1 mouse cellular context compared by ENCODE assay signal in the genomic region with DNA sequence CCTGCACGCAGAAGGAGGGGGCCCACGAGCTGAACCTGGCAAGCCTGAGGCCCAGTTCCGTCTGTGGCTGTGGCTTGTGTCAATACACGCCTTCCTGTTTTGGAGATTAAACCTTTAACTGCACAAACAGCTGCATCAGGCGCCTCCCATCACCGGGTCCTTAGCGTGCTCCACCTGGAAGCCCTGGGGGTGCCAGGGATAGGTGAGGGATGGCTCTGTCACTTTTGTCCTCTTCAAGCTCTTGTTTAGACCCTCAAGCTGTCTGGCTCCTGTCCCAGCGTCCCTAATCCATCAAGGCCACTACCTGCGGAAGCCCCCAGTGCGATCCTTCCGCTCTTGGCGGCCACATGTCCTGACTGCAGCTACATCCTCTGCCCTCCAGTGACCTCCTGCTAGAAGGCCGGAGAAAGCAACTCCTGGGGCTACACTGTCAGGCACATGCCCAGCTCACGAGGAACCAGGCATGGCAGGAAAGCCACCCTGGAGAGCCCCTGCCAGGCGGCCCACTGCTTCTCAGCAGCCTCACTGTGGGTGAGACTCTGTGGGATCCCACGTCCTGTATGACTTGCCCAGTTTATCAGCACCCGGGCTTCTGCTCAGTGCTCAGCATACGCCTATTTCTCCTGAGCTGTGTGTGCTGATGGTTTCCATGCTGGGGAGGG.
A peak's percentile ranks its signal among the peaks of the same experiment; 100 is the strongest.
TF ChIP-seq lines count a peak whose summit lies in the region.

No protein-coding gene starts in this region.

TF ChIP-seq in MEL, 35 proteins besides CTCF, POLR2A, EP300 and RAD21 (continued from another document):
- TF ChIP-seq MYB (IDR thresholded peaks at IDR 0.05; ENCODE audit: low read depth, low read length), result 0 out of 2 replicates have a peak, but pooled peaks have one; percentile 20
- no peak for TF ChIP-seq JUND (IDR thresholded peaks at IDR 0.05; ENCODE audit: low read depth, low read length)
- no peak for TF ChIP-seq GABPA (IDR thresholded peaks at IDR 0.05; ENCODE audit: low read depth, low read length)
- TF ChIP-seq BHLHE40 (IDR thresholded peaks at IDR 0.05; ENCODE audit: borderline replicate concordance, low read depth, low read length), result no peak
- no peak for TF ChIP-seq MAFK (IDR thresholded peaks at IDR 0.05; ENCODE audit: borderline replicate concordance, low read depth, low read length)
- TF ChIP-seq CHD1 (IDR thresholded peaks at IDR 0.05; ENCODE audit: low read depth, low read length), result no peak
- no peak for TF ChIP-seq ZC3H11A (IDR thresholded peaks at IDR 0.05; ENCODE audit: low read depth, low read length)
- TF ChIP-seq TCF12 (IDR thresholded peaks at IDR 0.05; ENCODE audit: low read depth, low read length), result peak; percentile 71
- no peak for TF ChIP-seq TBP (IDR thresholded peaks at IDR 0.05; ENCODE audit: low read depth, low read length)
- no peak for TF ChIP-seq POLR2AphosphoS5 (IDR thresholded peaks at IDR 0.05; ENCODE audit: borderline replicate concordance, low read depth, low read length)
- peak; percentile 73; the same call in 1 of the 2 replicates for TF ChIP-seq MAZ (IDR thresholded peaks at IDR 0.05; ENCODE audit: low read depth, low read length)
- no peak for TF ChIP-seq ZMIZ1 (IDR thresholded peaks at IDR 0.05; ENCODE audit: low read depth, low read length)
- no peak for TF ChIP-seq POLR2AphosphoS2 (IDR thresholded peaks at IDR 0.05; ENCODE audit: low read length)
- no peak for TF ChIP-seq SMC3 (IDR thresholded peaks at IDR 0.05; ENCODE audit: low read depth, low read length)
- TF ChIP-seq ZKSCAN1 (IDR thresholded peaks at IDR 0.05; ENCODE audit: low read depth, low read length), result no peak
- no peak for TF ChIP-seq E2F4 (IDR thresholded peaks at IDR 0.05; ENCODE audit: borderline replicate concordance, low read depth, low read length)
- TF ChIP-seq MXI1 (IDR thresholded peaks at IDR 0.05; ENCODE audit: low read depth, low read length), result peak; percentile 75; the same call in 1 of the 2 replicates
